Mouse (Mus musculus) liver, adult 2 months (tissue): ENCODE data around the gene Mlkl. TPM values are rescaled to one million over a fixed set of nuclear protein-coding genes. Genes with fewer than 3 reads are reported as not detected.

ENCODE experiments used
- DNase-seq: peaks from one replicate; pipeline ENCODE4 v3.0.0-alpha.2; 2011; ENCODE audit warnings: low read depth, low spot score; ENCODE audit errors: extremely low read depth
- H3K27ac ChIP-seq: fragments of 200-500 bp; replicated peaks from 2 replicates; pipeline ENCODE4 v1.5.1; 2012; ENCODE audit warnings: low read depth, mild to moderate bottlenecking, control low read depth, inconsistent platforms, low read length; ENCODE audit not compliant: insufficient read depth
- H3K27me3 ChIP-seq: fragments of 200-500 bp; 2 replicates; pipeline ENCODE4 v1.6.1; 2012; ENCODE audit warnings: mild to moderate bottlenecking, moderate library complexity, low read length, inconsistent platforms; ENCODE audit not compliant: control insufficient read depth, insufficient read depth
- H3K36me3 ChIP-seq: fragments of 200-500 bp; 2 replicates; pipeline ENCODE4 v1.6.1; 2012; ENCODE audit warnings: low read length, inconsistent platforms; ENCODE audit not compliant: control insufficient read depth, insufficient read depth
- H3K4me1 ChIP-seq: fragments of 200-500 bp; 2 replicates; pipeline ENCODE4 v1.6.1; 2011; ENCODE audit warnings: low read length; ENCODE audit not compliant: control insufficient read depth, insufficient read depth
- H3K4me3 ChIP-seq: fragments of 200-500 bp; 2 replicates; pipeline ENCODE4 v1.5.1; 2011; ENCODE audit warnings: low read depth, mild to moderate bottlenecking, control low read depth, low read length, moderate library complexity; ENCODE audit not compliant: insufficient read depth
- H3K79me2 ChIP-seq: fragments of 200-500 bp; 2 replicates; pipeline ENCODE4 v1.6.1; 2012; ENCODE audit warnings: inconsistent platforms, mild to moderate bottlenecking, low read length, moderate library complexity; ENCODE audit not compliant: control insufficient read depth, insufficient read depth
- H3K9ac ChIP-seq: fragments of 200-500 bp; 2 replicates; pipeline ENCODE4 v1.6.1; 2012; ENCODE audit warnings: low read depth, mild to moderate bottlenecking, control low read depth, inconsistent platforms, low read length
- CTCF ChIP-seq: fragments of 200-500 bp; IDR thresholded peaks from 2 replicates; pipeline ENCODE4 v1.5.1; 2011; ENCODE audit warnings: low read depth, low read length, control low read depth
- POLR2A ChIP-seq: fragments of 200-500 bp; IDR thresholded peaks from 2 replicates; pipeline ENCODE4 v1.6.1; 2011; ENCODE audit warnings: low read length, control low read depth; ENCODE audit not compliant: insufficient read depth; ENCODE audit errors: extremely low read depth
- WGBS: fragments of 180-500 bp; shearing (Covaris S2); methylation state at CpG from one replicate; pipeline ENCODE4 v1.1.7; 2018; 5-methylcytosine and 5-hydroxymethylcytosine counted together
- polyA plus RNA-seq: library from polyadenylated mRNA; depleted of rRNA; stranded (reverse); fragments of >200 nt; gene quantifications from 2 replicates; pipeline ENCODE4 v1.2.3, GENCODE M21; 2012
- total RNA-seq: library from RNA; depleted of rRNA; stranded (reverse); fragments of >200 nt; gene quantifications from 2 replicates; pipeline ENCODE4 v1.2.3, GENCODE M21; 2014

Mlkl gene
- total and polyA plus RNA-seq, 2 experiments = 2.5 to 6.4 TPM

- Histone ChIP-seq H3K36me3 (no peaks in the 10 kb centered on the region), H3K4me3 (no peak overlapping the region), H3K79me2 (no peaks in the 10 kb centered on the region), H3K4me1 (no peaks in the 10 kb centered on the region), H3K27me3 (no peaks in the 10 kb centered on the region), H3K9ac (no peak overlapping the region), H3K27ac (no peak overlapping the region)
- DNase-seq = no peak
- TF ChIP-seq POLR2A = no peak
- TF ChIP-seq CTCF = no peak
- 93% methylated on average over 9 of the region's 9 CpGs for WGBS
Measured at GRCm38 (mm10) chr8:111353497-111353896, 15.5 kb upstream of the Mlkl start.

DNA sequence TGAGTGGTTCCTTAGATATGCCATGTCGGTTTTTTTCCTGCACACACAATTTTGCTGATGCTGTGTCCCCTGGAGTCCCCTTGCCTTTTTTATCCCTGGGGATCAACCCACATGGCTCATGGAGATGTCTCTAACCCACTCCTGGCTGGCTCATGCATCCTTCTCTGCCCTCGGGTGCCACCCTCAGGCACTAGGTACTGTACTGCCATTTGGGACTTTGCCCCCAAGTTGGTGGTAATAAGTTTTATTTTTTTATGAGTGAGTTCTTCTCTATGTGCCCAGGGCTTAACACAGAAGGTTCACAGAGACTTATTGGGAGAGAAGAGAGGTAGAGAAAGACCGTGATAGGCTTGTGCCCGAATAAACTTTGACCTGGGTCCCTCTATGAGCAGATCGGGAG, 14.3 kb upstream of the Mlkl start:
- H3K9ac ChIP-seq = no peak overlapping the region
- H3K79me2 ChIP-seq = no peaks in the 10 kb centered on the region
- no peaks in the 10 kb centered on the region for H3K27me3 ChIP-seq
- no peak for TF ChIP-seq POLR2A
- TF ChIP-seq CTCF = no peak
- H3K4me3 ChIP-seq = no peak overlapping the region
- 90% methylated on average over 5 of the region's 5 CpGs for WGBS
- no peaks in the 10 kb centered on the region for H3K4me1 ChIP-seq
- no peak overlapping the region for H3K27ac ChIP-seq
- no peaks in the 10 kb centered on the region for H3K36me3 ChIP-seq
- no peak for DNase-seq

DNA sequence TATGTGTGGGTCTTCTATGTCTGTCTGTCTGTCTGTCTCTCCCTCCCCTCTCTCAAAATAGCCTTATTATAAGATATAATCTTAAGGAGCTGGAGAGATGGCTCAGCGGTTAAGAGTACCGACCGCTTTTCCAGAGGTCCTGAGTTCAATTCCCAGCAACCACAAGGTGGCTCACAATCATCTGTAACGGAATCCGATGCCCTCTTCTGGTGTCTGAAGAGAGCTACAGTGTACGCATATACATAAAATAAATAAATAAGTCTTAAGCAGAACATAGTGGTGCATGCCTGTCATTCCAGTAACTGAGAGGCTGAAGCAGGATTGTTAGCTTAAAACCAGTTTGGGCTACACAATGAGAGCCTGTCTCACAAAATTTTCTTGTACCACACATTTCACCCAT, 12.6 kb upstream of the Mlkl start:
- Histone ChIP-seq H3K9ac (no peak overlapping the region), H3K36me3 (no peaks in the 10 kb centered on the region), H3K79me2 (no peaks in the 10 kb centered on the region), H3K4me3 (no peak overlapping the region), H3K4me1 (no peaks in the 10 kb centered on the region), H3K27ac (no peak overlapping the region), H3K27me3 (no peaks in the 10 kb centered on the region)
- TF ChIP-seq CTCF (no peak), POLR2A (no peak)
- DNase-seq = no peak
- 94% methylated on average over 6 of the region's 6 CpGs for WGBS

DNA sequence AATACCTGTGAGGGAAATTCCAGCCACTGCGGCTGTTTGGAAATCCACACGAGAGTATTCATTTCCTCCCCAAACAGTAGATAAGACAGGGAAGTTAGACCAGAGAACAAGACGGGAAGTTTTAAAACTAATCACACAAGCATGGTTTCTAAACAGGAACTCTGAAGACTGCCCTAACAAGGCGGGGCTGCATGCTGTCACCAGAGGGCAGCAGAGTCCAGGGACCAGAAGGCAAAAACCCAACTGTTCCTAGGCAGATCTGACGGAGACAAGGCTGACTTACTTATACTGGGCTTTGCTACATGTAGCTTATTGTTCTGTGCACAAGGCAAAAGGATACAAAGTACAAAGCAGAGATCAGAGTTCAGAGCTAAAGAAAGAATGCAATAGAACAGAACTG, 5.2 kb upstream of the Mlkl start:
- Histone ChIP-seq H3K36me3 (no peaks in the 10 kb centered on the region), H3K9ac (no peak overlapping the region), H3K79me2 (no peaks in the 10 kb centered on the region), H3K27ac (no peak overlapping the region), H3K27me3 (no peaks in the 10 kb centered on the region), H3K4me3 (no peak overlapping the region), H3K4me1 (no peaks in the 10 kb centered on the region)
- DNase-seq = peak; percentile 62
- TF ChIP-seq CTCF (peak; percentile 99), POLR2A (no peak)
- 6% methylated on average over 5 of the region's 5 CpGs for WGBS

GRCm38 (mm10) chr8:111340186-111340585, 2.2 kb upstream of the Mlkl start:
- Histone ChIP-seq H3K9ac (no peak overlapping the region), H3K4me3 (no peak overlapping the region), H3K4me1 (no peaks in the 10 kb centered on the region), H3K79me2 (no peaks in the 10 kb centered on the region), H3K27me3 (no peaks in the 10 kb centered on the region), H3K36me3 (no peaks in the 10 kb centered on the region), H3K27ac (no peak overlapping the region)
- 85% methylated on average over 3 of the region's 3 CpGs for WGBS
- no peak for DNase-seq
- TF ChIP-seq POLR2A = no peak
- TF ChIP-seq CTCF = no peak

GRCm38 (mm10) chr8:111338370-111339208, 612 bp upstream of the Mlkl start:
- Histone ChIP-seq H3K9ac (no peak overlapping the region), H3K4me3 (peak overlapping the region; percentile 58), H3K4me1 (no peaks in the 10 kb centered on the region), H3K79me2 (no peaks in the 10 kb centered on the region), H3K27me3 (no peaks in the 10 kb centered on the region), H3K27ac (peak overlapping the region; percentile 53), H3K36me3 (no peaks in the 10 kb centered on the region)
- peak; percentile 22 for DNase-seq
- WGBS = 39% methylated on average over 12 of the region's 12 CpGs
- TF ChIP-seq POLR2A (no peak), CTCF (no peak)
